Mouse (Mus musculus) hindbrain, embryonic 15.5 days (tissue): ENCODE data around the gene Usp49. TPM values are rescaled to one million over a fixed set of nuclear protein-coding genes. Genes with fewer than 3 reads are reported as not detected.
A peak's percentile ranks its signal among the peaks of the same experiment; 100 is the strongest.

Experiments used
- ATAC-seq: fragments of 200-750 bp; cut with Nextera tagmentation; 2 replicates; pipeline ENCODE4 v1.8.0; 2017; ENCODE audit warnings: low read depth, moderate number of reproducible peaks, moderate TSS enrichment; ENCODE audit not compliant: low FRiP score
- H3K27ac ChIP-seq: fragments of 300-500 bp; sonication (generic); replicated peaks from 2 replicates; pipeline ENCODE4 v1.5.1; 2015; ENCODE audit warnings: mild to moderate bottlenecking, inconsistent platforms
- H3K27me3 ChIP-seq: fragments of 300-500 bp; sonication (generic); 2 replicates; pipeline ENCODE4 v1.6.1; 2015; ENCODE audit warnings: control low read depth, inconsistent platforms
- H3K36me3 ChIP-seq: fragments of 300-500 bp; sonication (generic); 2 replicates; pipeline ENCODE4 v1.6.1; 2015; ENCODE audit warnings: control low read depth, inconsistent platforms
- H3K4me1 ChIP-seq: fragments of 300-500 bp; sonication (generic); replicated peaks from 2 replicates; pipeline ENCODE4 v1.6.1; 2015; ENCODE audit warnings: control low read depth, inconsistent platforms
- H3K4me2 ChIP-seq: fragments of 300-500 bp; sonication (generic); 2 replicates; pipeline ENCODE4 v1.6.1; 2015; ENCODE audit warnings: moderate library complexity, mild to moderate bottlenecking, inconsistent platforms
- H3K4me3 ChIP-seq: fragments of 300-500 bp; sonication (generic); 2 replicates; pipeline ENCODE4 v1.5.1; 2015; ENCODE audit warnings: mild to moderate bottlenecking, inconsistent platforms
- H3K9ac ChIP-seq: fragments of 300-500 bp; sonication (generic); 2 replicates; pipeline ENCODE4 v1.6.1; 2015; ENCODE audit warnings: inconsistent platforms
- H3K9me3 ChIP-seq: fragments of 300-500 bp; sonication (generic); 2 replicates; pipeline ENCODE4 v1.6.1; 2016; ENCODE audit warnings: control low read depth, inconsistent platforms
- WGBS: fragments of 180-500 bp; shearing (Covaris S2); methylation state at CpG from one replicate; pipeline ENCODE4 v1.1.7; 2015; 5-methylcytosine and 5-hydroxymethylcytosine counted together
- polyA plus RNA-seq: library from polyadenylated mRNA; unstranded; fragments of >200 nt; fragmentation: Nextera tagmentation; extraction: Ambion mirVana; gene quantifications from 2 replicates; pipeline ENCODE4 v1.2.1, GENCODE M21; 2015

Usp49 gene
- polyA plus RNA-seq, 1 experiment from 2014 or later, result 8.2 TPM

DNA sequence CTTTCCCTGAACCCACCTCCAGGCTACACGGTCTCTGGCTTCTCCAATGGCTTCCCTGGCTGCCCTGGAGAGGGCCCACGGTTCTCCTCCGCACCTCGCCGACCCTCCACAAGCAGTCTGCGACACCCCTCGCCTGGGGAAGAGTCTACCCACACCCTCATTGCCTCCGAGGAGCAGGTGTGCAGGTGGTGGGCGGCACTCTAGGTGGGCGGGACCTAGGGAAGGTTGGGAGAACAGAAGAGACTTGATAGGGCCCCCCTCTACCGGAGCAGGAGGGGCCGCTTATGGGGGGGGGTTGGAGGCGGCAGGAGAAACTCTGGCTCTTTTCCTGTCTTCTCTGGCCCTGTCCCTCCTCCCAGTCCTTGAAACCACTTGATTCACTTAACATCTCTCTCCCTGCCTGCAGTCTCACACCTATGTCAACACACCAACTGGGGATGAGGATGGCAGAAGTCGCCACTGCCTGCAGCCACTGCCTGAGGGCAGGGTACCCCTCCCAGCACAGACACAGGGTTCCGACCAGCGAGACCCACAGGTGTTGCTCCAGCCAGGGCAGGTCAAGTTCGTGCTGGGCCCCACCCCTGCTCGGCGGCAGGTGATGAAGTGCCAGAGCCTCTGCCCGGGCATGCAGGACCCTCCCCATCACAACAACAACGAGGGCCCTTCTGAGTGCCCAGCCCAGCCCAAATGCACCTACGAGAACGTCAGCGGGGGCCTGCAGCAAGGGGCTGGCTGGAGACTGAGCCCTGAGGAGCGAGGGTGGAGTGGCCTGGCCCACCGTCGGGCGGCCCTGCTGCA lies 72.3 kb downstream of the Usp49 start:
- ATAC-seq, result no peak
- no peaks in the 10 kb centered on the region for H3K4me1 ChIP-seq
- no peaks in the 10 kb centered on the region for H3K9me3 ChIP-seq
- H3K4me3 ChIP-seq, result no peak overlapping the region
- H3K36me3 ChIP-seq, result peaks cover 35% of the 10 kb centered on the region
- H3K27ac ChIP-seq, result no peak overlapping the region
- WGBS, result 47% methylated on average over 28 of the region's 28 CpGs
- no peak overlapping the region for H3K9ac ChIP-seq
- H3K4me2 ChIP-seq, result no peak overlapping the region
- H3K27me3 ChIP-seq, result 0 out of 2 replicates have a peak, but pooled peaks cover 2% of the 10 kb centered on the region

DNA sequence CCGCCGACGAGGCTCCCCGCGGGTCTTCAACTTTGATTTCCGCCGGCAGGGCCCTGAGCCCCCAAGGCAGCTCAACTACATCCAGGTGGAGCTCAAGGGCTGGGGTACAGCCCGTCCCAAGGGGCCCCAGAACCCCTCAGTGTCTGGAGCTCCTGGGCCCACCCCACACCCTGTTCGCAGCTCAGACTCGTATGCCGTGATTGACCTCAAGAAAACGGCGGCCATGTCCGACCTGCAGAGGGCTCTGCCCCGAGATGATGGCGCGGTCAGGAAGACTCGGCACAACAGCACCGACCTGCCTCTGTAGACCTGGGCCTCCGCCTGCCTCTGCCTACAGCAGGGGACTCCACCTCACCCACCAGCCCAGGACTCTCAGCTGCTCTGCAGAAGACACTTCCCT lies 73.1 kb downstream of the Usp49 start:
- Histone ChIP-seq H3K4me3 (no peak overlapping the region), H3K27ac (no peak overlapping the region), H3K4me1 (no peaks in the 10 kb centered on the region), H3K27me3 (0 out of 2 replicates have a peak, but pooled peaks cover 2% of the 10 kb centered on the region), H3K9me3 (no peaks in the 10 kb centered on the region), H3K36me3 (peaks cover 35% of the 10 kb centered on the region), H3K9ac (no peak overlapping the region), H3K4me2 (no peak overlapping the region)
- WGBS, result 38% methylated on average over 20 of the region's 20 CpGs
- no peak for ATAC-seq

DNA sequence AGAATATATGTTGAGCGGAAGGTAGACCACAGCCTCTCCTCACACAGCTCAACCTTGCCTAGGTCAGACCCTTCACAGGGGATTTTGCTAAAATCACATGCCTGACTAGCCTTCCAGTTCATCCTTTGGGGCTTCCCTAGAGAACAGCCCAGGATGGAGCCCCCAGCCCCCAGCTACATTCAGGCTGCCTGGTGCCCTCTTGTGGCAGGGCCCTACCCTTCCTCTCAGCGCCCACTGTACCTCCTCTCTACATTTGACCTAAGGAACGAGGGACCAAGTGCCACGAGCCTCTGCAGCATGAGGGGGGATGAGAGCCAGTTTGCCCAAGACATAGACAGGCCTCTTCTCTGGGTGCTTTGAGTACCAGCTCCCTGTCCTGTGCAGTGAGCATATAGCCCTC lies 74.2 kb downstream of the Usp49 start:
- peaks cover 27% of the 10 kb centered on the region for H3K36me3 ChIP-seq
- no peak overlapping the region for H3K27ac ChIP-seq
- ATAC-seq, result no peak
- no peak overlapping the region for H3K4me2 ChIP-seq
- H3K4me1 ChIP-seq, result no peaks in the 10 kb centered on the region
- H3K4me3 ChIP-seq, result no peak overlapping the region
- no peaks in the 10 kb centered on the region for H3K9me3 ChIP-seq
- no peak overlapping the region for H3K9ac ChIP-seq
- 78% methylated on average over 4 of the region's 4 CpGs for WGBS
- H3K27me3 ChIP-seq, result 0 out of 2 replicates have a peak, but pooled peaks cover 2% of the 10 kb centered on the region

DNA sequence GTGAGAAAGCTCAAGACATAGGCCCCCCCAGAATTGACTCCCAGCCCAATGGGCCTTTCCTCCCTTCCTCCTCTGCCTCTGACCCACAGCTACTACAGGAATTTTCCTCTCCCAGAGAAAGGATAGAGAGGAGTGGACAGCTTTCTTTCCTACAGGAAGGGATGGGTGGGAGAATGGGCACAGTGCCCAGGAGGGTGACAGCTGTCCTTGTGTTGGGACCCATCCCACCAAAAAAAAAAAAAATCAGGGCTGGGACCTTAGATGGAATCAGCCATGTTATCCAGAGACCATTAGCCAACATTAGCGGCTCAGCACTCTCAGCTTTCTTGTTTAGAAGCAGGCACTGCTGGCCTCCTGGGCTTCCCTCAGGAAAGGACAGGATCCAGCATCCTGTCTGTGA lies 75.7 kb downstream of the Usp49 start:
- no peaks in the 10 kb centered on the region for H3K9me3 ChIP-seq
- no peak overlapping the region for H3K9ac ChIP-seq
- no peak overlapping the region for H3K4me3 ChIP-seq
- 0 out of 2 replicates have a peak, but pooled peaks cover 2% of the 10 kb centered on the region for H3K27me3 ChIP-seq
- WGBS, result 64% methylated on average over 1 of the region's 1 CpGs
- H3K27ac ChIP-seq, result no peak overlapping the region
- no peak overlapping the region for H3K4me2 ChIP-seq
- H3K4me1 ChIP-seq, result no peaks in the 10 kb centered on the region
- peaks cover 22% of the 10 kb centered on the region for H3K36me3 ChIP-seq
- ATAC-seq, result no peak

DNA sequence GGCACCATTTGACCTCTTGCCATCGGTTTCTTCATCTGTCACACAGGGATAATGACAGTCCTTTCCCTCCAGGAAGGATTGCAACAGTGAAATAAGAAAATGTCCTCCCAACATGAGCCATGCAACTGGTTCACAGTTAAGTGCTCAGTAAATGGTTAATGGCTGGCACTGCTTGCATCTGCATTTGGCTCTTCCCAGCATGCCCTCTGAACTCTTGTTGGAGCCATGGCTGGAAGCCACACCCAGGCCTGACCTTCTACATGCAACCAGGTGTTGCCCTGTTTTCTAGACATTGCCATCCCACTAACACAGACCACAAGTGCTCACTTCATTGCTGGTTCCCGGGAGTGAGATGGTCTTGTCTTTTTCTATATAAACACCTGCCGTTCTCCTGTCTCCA lies 77.5 kb downstream of the Usp49 start:
- WGBS, result 90% methylated on average over 3 of the region's 3 CpGs
- H3K9ac ChIP-seq, result no peak overlapping the region
- peaks cover 8% of the 10 kb centered on the region for H3K36me3 ChIP-seq
- no peak overlapping the region for H3K27ac ChIP-seq
- no peak overlapping the region for H3K4me3 ChIP-seq
- 0 out of 2 replicates have a peak, but pooled peaks cover 1% of the 10 kb centered on the region for H3K4me1 ChIP-seq
- H3K4me2 ChIP-seq, result no peak overlapping the region
- no peaks in the 10 kb centered on the region for H3K9me3 ChIP-seq
- H3K27me3 ChIP-seq, result 0 out of 2 replicates have a peak, but pooled peaks cover 2% of the 10 kb centered on the region
- no peak for ATAC-seq

DNA sequence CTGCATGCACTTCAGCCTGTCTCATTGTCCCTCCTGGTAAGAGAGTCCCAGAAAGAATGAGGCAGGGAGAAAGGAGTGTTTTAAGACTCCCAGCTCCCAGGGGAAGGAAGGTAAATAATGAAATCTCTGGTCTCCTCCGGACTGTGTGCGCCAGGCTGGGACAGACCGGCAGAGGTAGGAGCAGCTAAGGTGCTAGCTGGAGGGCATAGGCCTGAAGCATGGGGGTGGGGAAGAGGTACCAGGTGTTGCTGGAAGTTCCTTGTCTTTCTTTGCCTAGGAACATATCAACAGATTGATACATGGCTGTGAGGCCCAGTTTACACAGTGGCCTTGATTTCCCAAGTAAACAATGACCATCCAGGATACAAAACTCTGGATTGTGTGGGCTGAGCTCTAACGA lies 78.5 kb downstream of the Usp49 start:
- ATAC-seq, result no peak
- Histone ChIP-seq H3K27ac (no peak overlapping the region), H3K36me3 (no peaks in the 10 kb centered on the region), H3K4me2 (no peak overlapping the region), H3K4me1 (0 out of 2 replicates have a peak, but pooled peaks cover 3% of the 10 kb centered on the region), H3K27me3 (no peaks in the 10 kb centered on the region), H3K9ac (no peak overlapping the region), H3K4me3 (no peak overlapping the region), H3K9me3 (no peaks in the 10 kb centered on the region)
- WGBS, result 76% methylated on average over 4 of the region's 4 CpGs

DNA sequence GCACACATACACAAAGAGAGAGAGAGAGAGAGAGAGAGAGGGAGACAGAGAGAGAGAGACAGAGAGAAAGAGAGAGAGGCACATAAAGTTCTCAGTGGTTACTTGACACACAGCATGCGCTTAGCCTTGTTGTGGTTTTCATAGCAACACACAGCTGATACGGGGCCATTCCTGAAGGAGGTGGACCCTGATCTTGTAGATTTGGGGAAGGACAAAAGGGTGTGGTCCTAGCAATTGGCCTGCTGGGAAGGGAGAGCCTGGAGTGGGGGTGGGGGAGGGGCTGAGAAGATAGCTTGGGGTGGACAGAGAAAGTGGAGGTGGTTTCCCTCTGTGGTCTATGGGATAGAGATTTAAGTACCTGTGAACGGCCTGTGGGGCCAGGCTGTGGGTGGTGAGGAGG lies 79.5 kb downstream of the Usp49 start:
- ATAC-seq, result no peak
- no peaks in the 10 kb centered on the region for H3K27me3 ChIP-seq

DNA sequence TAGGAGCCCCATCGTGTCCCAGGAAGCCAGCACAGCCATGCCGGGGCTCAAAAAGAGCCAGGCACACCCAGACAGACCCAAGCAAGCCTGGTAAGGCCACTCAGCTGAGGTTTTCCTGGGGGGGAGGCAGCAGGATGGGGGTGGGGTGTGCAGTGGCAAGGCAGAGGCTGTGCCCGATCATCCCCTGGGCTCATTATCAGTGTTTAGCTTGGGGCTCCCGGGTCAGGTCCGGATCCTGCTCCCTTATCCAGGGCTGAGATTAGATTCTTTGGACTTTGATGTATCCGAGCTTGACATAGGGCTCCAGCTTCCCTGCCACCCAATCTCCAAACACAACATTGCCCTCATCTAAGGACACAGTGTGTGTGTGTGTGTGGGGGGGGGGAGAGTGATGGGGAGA lies 81.4 kb downstream of the Usp49 start:
- H3K36me3 ChIP-seq, result no peaks in the 10 kb centered on the region
- H3K4me2 ChIP-seq, result no peak overlapping the region
- no peaks in the 10 kb centered on the region for H3K9me3 ChIP-seq
- WGBS, result 71% methylated on average over 6 of the region's 6 CpGs
- H3K9ac ChIP-seq, result no peak overlapping the region
- H3K4me3 ChIP-seq, result no peak overlapping the region
- H3K4me1 ChIP-seq, result 0 out of 2 replicates have a peak, but pooled peaks cover 3% of the 10 kb centered on the region
- H3K27ac ChIP-seq, result no peak overlapping the region
- no peak for ATAC-seq
- no peaks in the 10 kb centered on the region for H3K27me3 ChIP-seq

More for the DNA sequence above, 79.5 kb downstream of the Usp49 start:
- H3K36me3 ChIP-seq, result no peaks in the 10 kb centered on the region
- 83% methylated on average over 3 of the region's 3 CpGs for whole genome bisulfite sequencing
- H3K9me3 ChIP-seq, result no peaks in the 10 kb centered on the region
- H3K4me2 ChIP-seq, result no peak overlapping the region
- no peak overlapping the region for H3K9ac ChIP-seq
- no peak overlapping the region for H3K27ac ChIP-seq
- 0 out of 2 replicates have a peak, but pooled peaks cover 3% of the 10 kb centered on the region for H3K4me1 ChIP-seq
- no peak overlapping the region for H3K4me3 ChIP-seq

DNA sequence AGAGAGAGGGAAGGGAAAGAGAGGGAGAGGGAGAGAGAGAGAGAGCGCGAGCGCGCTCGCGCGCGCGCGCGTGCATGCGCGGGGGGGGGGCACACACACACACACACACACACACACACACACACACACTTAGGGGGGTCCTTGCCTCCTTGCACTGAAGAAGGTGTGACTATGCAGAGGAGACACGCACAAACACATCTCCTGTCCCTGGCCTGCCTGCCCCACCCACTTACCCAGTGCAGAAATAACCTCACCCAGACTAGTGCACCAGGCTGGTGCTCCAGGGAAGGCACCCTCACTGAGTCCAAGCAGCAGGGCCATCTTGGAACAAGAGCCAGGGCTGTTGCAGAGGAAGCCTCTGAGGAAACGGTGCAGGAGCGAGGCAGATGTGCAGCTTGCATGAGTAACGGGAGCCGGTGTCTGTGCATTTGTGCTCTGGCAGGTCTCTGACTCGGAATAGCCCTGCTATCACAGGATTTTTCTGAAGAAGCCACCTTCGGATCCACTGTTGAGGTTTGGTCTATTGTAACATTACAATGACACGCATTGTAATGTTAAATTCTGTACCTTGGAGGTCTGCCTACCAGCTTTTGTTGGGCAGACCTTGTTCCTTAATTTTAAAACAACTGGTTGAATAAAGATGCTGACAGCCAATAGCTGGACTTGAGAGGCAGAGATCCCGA lies 82.5 kb downstream of the Usp49 start:
- WGBS, result 36% methylated on average over 22 of the region's 22 CpGs
- Histone ChIP-seq H3K4me3 (no peak overlapping the region), H3K4me2 (peak overlapping the region; percentile 29), H3K27me3 (no peaks in the 10 kb centered on the region), H3K27ac (no peak overlapping the region), H3K9ac (no peak overlapping the region), H3K36me3 (no peaks in the 10 kb centered on the region), H3K9me3 (no peaks in the 10 kb centered on the region), H3K4me1 (0 out of 2 replicates have a peak, but pooled peaks cover 3% of the 10 kb centered on the region)
- no peak for ATAC-seq

DNA sequence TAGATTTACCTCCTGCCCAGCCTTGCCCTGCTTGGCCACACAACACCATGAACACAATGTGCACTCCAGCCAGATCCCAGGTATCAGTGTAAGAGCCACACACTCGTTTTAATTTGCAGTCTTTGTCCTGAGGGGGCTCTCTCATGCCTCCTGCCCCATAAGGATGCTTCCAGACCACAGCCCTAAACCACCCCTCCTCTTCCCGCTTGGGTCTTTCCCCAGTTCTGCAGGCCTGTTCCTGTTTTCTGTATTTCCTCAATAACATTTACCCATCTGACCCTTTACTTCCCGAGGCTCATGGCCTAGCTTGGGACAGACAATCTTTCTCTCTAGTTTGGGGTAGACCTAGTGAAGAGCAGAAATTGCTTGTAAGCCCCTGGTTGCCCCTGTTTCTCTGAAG lies 84.5 kb downstream of the Usp49 start:
- Histone ChIP-seq H3K36me3 (no peaks in the 10 kb centered on the region), H3K9me3 (no peaks in the 10 kb centered on the region), H3K27ac (no peak overlapping the region), H3K9ac (no peak overlapping the region), H3K4me2 (no peak overlapping the region), H3K4me1 (0 out of 2 replicates have a peak, but pooled peaks cover 3% of the 10 kb centered on the region), H3K4me3 (no peak overlapping the region), H3K27me3 (no peaks in the 10 kb centered on the region)
- WGBS, result 66% methylated on average over 3 of the region's 3 CpGs
- no peak for ATAC-seq

DNA sequence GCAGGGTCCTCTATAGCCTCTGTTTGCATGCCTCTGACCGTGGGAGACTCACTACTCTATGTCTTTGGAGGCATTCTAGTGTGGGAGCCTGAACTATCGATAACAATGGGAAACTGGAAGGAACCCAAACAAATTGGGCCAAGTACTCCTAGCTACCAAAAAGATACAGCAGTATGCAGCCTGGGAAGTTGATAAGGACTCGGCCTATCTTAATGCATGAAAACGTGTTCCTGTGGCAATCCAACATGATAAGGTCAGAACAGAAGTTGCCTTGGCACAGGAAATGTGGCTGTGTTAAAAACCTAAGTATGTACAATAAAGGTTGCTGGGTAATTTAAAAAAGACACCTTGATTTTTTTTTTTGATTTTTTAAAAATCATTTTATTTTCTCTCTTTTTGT lies 90.7 kb downstream of the Usp49 start:
- H3K4me1 ChIP-seq, result no peaks in the 10 kb centered on the region

DNA sequence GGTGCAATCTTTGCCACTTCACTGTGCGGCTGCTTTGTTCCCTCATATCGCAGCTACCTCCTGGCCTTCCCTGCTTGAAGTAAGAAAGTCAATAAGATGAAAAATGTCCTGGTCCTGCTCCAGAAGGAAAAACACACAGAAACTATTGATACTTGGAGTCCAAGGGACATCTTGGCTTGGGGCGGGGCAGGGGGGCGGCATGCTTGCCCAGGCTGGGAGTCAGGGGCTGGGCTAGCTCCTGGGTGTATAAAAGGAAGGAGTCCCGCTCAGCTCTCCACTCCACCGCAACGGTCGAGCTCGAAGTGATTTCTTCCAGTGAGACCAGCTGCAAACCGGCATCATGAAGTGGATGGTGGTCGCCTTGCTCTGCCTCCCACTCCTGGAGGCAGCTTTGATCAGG lies 96.1 kb downstream of the Usp49 start, which contains the start of gene Pgc:
TSS of gene Pgc (plus strand) at position 277 of the 400 bp plus-strand sequence.
- Histone ChIP-seq H3K27ac (no peak within 1 kb of the TSS), H3K9me3 (no peaks in the 10 kb centered on the region), H3K4me1 (no peaks in the 10 kb centered on the region), H3K36me3 (no peaks in the 10 kb centered on the region), H3K9ac (no peak within 1 kb of the TSS), H3K27me3 (no peaks in the 10 kb centered on the region), H3K4me2 (no peak within 1 kb of the TSS), H3K4me3 (no peak within 1 kb of the TSS)
- 81% methylated on average over 11 of the region's 11 CpGs for WGBS
- no peak for ATAC-seq

More for the DNA sequence above, 90.7 kb downstream of the Usp49 start:
- WGBS, result 85% methylated on average over 4 of the region's 4 CpGs
- H3K4me3 ChIP-seq, result no peak overlapping the region
- no peak overlapping the region for H3K27ac ChIP-seq
- no peak overlapping the region for H3K4me2 ChIP-seq
- no peaks in the 10 kb centered on the region for H3K36me3 ChIP-seq
- H3K9ac ChIP-seq, result no peak overlapping the region
- no peaks in the 10 kb centered on the region for H3K9me3 ChIP-seq
- ATAC-seq, result no peak
- no peaks in the 10 kb centered on the region for H3K27me3 ChIP-seq
